Mouse (Mus musculus) heart, postnatal 0 days (tissue): Measurements from ENCODE around the gene Lmx1a. TPM values are rescaled to one million over a fixed set of nuclear protein-coding genes. Genes with fewer than 3 reads are reported as not detected.
A peak's percentile ranks its signal among the peaks of the same experiment; 100 is the strongest.

ENCODE experiments used
- ATAC-seq: fragments of 200-750 bp; cut with Nextera tagmentation; 2 replicates; pipeline ENCODE4 v1.8.0; 2017; ENCODE audit warnings: low read depth, moderate number of reproducible peaks, moderate library complexity; ENCODE audit not compliant: insufficient read depth
- DNase-seq: peaks from one replicate; pipeline ENCODE4 v3.0.0-alpha.2; 2016; ENCODE audit warnings: low spot score
- H3K27ac ChIP-seq: fragments of 300-500 bp; sonication (generic); 2 replicates; pipeline ENCODE4 v1.5.1; 2014; ENCODE audit warnings: low read depth, mild to moderate bottlenecking
- H3K27me3 ChIP-seq: fragments of 300-500 bp; sonication (generic); 2 replicates; pipeline ENCODE4 v1.6.1; 2014; ENCODE audit warnings: low read length, mixed read lengths; ENCODE audit not compliant: control insufficient read depth, insufficient read depth
- H3K36me3 ChIP-seq: fragments of 300-500 bp; sonication (generic); replicated peaks from 2 replicates; pipeline ENCODE4 v1.6.1; 2014; ENCODE audit warnings: low read length, mixed read lengths; ENCODE audit not compliant: control insufficient read depth, insufficient read depth
- H3K4me1 ChIP-seq: fragments of 300-500 bp; sonication (generic); 2 replicates; pipeline ENCODE4 v1.6.1; 2014; ENCODE audit warnings: antibody characterized with exemption; ENCODE audit not compliant: control insufficient read depth, insufficient read depth
- H3K4me2 ChIP-seq: fragments of 300-500 bp; sonication (generic); 2 replicates; pipeline ENCODE4 v1.6.1; 2014; ENCODE audit warnings: low read depth, mild to moderate bottlenecking, low read length, moderate library complexity
- H3K4me3 ChIP-seq: fragments of 300-500 bp; sonication (generic); 2 replicates; pipeline ENCODE4 v1.5.1; 2014; ENCODE audit warnings: low read depth, low read length
- H3K9ac ChIP-seq: fragments of 300-500 bp; sonication (generic); replicated peaks from 2 replicates; pipeline ENCODE4 v1.6.1; 2014; ENCODE audit warnings: low read depth, low read length, mixed read lengths
- H3K9me3 ChIP-seq: fragments of 300-500 bp; sonication (generic); replicated peaks from 2 replicates; pipeline ENCODE4 v1.6.1; 2016; ENCODE audit warnings: low read length; ENCODE audit not compliant: control insufficient read depth
- CTCF ChIP-seq: IDR thresholded peaks from 2 replicates; pipeline ENCODE4 v1.5.1; 2016; ENCODE audit warnings: antibody characterized with exemption, control low read depth, low read depth
- EP300 ChIP-seq: IDR thresholded peaks from 2 replicates; pipeline ENCODE4 v1.6.1; 2016; ENCODE audit warnings: antibody characterized with exemption, low read depth
- WGBS: fragments of 180-500 bp; shearing (Covaris S2); extraction: QIAGEN DNeasy Blood & Tissue Kit; methylation state at CpG from one replicate; pipeline ENCODE4 v1.1.7; 2014; 5-methylcytosine and 5-hydroxymethylcytosine counted together
- polyA plus RNA-seq: library from polyadenylated mRNA; unstranded; fragments of >200 nt; fragmentation: Nextera tagmentation; extraction: Ambion mirVana; gene quantifications from 2 replicates; pipeline ENCODE4 v1.2.1, GENCODE M21; 2015
- total RNA-seq: library from RNA; depleted of rRNA; stranded (reverse); fragments of >200 nt; gene quantifications from 2 replicates; pipeline ENCODE4 v1.2.3, GENCODE M21; 2014; ENCODE audit warnings: low replicate concordance

Lmx1a gene
- total and polyA plus RNA-seq, 2 experiments from 2014 or later, result 0.04 TPM; not detected in 1

DNA sequence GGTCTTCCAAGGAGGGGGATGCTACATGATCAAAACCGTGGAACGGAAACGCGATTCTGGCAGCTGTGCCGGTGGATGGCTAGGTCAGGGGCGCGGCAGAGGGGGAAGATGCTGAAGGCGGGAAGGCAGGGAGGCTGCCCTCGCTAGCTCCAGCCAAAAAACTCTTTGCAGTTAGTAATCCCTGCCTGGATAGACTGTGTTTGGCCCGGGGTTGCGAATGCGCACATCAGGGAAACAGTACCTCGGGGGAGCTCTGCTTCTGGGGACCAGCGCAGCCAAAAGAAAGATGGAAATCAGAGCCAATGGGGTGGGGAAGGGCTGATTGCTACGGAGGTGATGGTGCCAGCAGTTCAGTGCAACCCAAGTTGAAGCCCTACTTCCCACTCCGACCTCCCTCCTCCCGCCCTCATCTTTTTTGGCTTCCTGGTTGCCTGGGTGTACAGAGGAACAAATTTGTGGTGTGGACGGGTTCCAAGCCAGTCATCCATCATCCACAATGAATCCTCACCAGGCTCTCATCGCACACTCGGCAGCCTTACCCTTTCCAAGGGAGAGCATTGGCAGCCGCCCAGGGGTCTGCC is 28.4 kb upstream of the Lmx1a start:
- H3K9ac ChIP-seq, result no peak overlapping the region; the same call in 1 of the 2 replicates
- peak overlapping the region; percentile 27 for H3K4me3 ChIP-seq
- TF ChIP-seq EP300 (no peak), CTCF (no peak)
- peak overlapping the region; percentile 58 for H3K4me2 ChIP-seq
- ATAC-seq, result peak; percentile 24; the same call in 1 of the 2 replicates
- H3K27me3 ChIP-seq, result peaks cover 42% of the 10 kb centered on the region
- no peaks in the 10 kb centered on the region for H3K36me3 ChIP-seq
- no peak overlapping the region for H3K27ac ChIP-seq
- H3K9me3 ChIP-seq, result no peaks in the 10 kb centered on the region
- WGBS, result 2% methylated on average over 21 of the region's 21 CpGs
- H3K4me1 ChIP-seq, result no peaks in the 10 kb centered on the region
- DNase-seq, result no peak

DNA sequence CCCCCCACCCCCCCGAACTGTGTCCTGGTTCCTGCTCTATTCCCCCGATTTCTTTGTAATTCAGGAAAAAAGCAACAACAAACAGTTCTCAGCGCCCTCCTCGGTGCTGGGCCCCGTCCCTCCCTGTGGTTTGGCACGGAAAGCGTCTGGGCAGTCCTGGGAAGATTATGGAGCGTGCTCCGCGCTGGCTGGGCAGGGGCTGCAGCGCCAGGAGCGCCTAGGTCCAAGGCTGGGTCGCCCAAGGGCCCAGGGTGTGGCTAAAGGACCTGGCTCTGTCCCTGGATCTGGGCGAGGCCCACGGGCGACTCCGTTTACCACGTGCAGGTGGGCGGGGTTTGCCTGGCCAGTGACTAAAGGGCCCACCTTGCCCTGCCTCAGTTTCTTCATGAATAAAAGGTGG is 27.9 kb upstream of the Lmx1a start:
- WGBS, result 3% methylated on average over 19 of the region's 19 CpGs

GRCm38 (mm10) chr1:167663136-167663535 is 25.9 kb upstream of the Lmx1a start:
- 65% methylated on average over 5 of the region's 5 CpGs for WGBS
- H3K27ac ChIP-seq, result no peak overlapping the region
- H3K36me3 ChIP-seq, result no peaks in the 10 kb centered on the region
- no peak overlapping the region for H3K4me2 ChIP-seq
- no peak for TF ChIP-seq CTCF
- no peak overlapping the region for H3K9ac ChIP-seq
- H3K27me3 ChIP-seq, result peaks cover 33% of the 10 kb centered on the region
- H3K4me3 ChIP-seq, result no peak overlapping the region
- DNase-seq (no peak), ATAC-seq (no peak)
- H3K4me1 ChIP-seq, result 0 out of 2 replicates have a peak, but pooled peaks cover 4% of the 10 kb centered on the region
- no peaks in the 10 kb centered on the region for H3K9me3 ChIP-seq

More for the DNA sequence above, 27.9 kb upstream of the Lmx1a start:
- Histone ChIP-seq H3K36me3 (no peaks in the 10 kb centered on the region), H3K9ac (no peak overlapping the region; the same call in 1 of the 2 replicates), H3K4me2 (peak overlapping the region; percentile 58), H3K27me3 (peaks cover 42% of the 10 kb centered on the region), H3K9me3 (no peaks in the 10 kb centered on the region), H3K4me3 (peak overlapping the region; percentile 27; the same call in 1 of the 2 replicates), H3K4me1 (no peaks in the 10 kb centered on the region), H3K27ac (no peak overlapping the region)
- DNase-seq (no peak), ATAC-seq (peak; percentile 64)
- TF ChIP-seq CTCF (no peak), EP300 (no peak)

GRCm38 (mm10) chr1:167669796-167670195 is 19.2 kb upstream of the Lmx1a start:
- no peaks in the 10 kb centered on the region for H3K9me3 ChIP-seq
- H3K4me1 ChIP-seq, result 0 out of 2 replicates have a peak, but pooled peaks cover 4% of the 10 kb centered on the region
- no peak overlapping the region for H3K9ac ChIP-seq
- no peak overlapping the region for H3K4me2 ChIP-seq
- H3K27ac ChIP-seq, result no peak overlapping the region
- no peak for DNase-seq
- peaks cover 17% of the 10 kb centered on the region for H3K27me3 ChIP-seq
- TF ChIP-seq CTCF (peak; percentile 67), EP300 (no peak)
- WGBS, result 31% methylated on average over 6 of the region's 6 CpGs
- no peak for ATAC-seq
- H3K36me3 ChIP-seq, result no peaks in the 10 kb centered on the region
- no peak overlapping the region for H3K4me3 ChIP-seq

DNA sequence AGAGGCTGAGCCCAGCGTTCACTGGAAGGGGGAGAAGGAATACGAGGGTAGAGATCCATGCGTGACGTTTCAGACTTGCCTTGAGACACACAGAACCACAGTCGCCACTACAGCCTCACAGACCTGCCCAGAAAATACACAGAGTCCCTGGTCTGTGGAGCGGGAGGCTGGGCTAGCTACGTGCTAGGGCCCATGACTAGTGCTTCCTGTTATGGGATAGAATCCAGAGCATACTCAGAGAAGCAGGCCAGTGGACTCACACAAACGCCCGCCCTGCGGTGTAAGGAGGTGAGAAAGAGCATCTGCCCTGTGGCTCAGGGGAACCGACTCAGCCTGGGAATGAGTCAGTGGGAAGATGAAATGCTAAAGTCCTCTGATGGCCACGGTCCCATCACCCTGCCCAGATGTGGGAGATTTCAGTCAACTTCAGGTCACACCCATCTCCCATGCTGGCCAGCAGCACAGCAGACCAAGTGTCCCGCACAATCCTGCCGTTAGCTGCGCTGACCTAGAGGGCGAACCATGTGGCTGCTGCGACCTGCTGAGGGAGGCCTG is 16.5 kb upstream of the Lmx1a start:
- H3K27ac ChIP-seq, result no peak overlapping the region
- H3K36me3 ChIP-seq, result no peaks in the 10 kb centered on the region
- 15% methylated on average over 17 of the region's 17 CpGs for WGBS
- ATAC-seq, result no peak
- no peak overlapping the region for H3K9ac ChIP-seq
- H3K4me3 ChIP-seq, result no peak overlapping the region
- no peaks in the 10 kb centered on the region for H3K9me3 ChIP-seq
- H3K4me1 ChIP-seq, result 0 out of 2 replicates have a peak, but pooled peaks cover 3% of the 10 kb centered on the region
- peaks cover 17% of the 10 kb centered on the region for H3K27me3 ChIP-seq
- DNase-seq, result no peak
- TF ChIP-seq EP300, result no peak
- no peak for TF ChIP-seq CTCF
- no peak overlapping the region for H3K4me2 ChIP-seq

GRCm38 (mm10) chr1:167679061-167679460 is 10.0 kb upstream of the Lmx1a start:
- TF ChIP-seq CTCF (no peak), EP300 (no peak)
- ATAC-seq (no peak), DNase-seq (no peak)
- H3K9ac ChIP-seq, result no peak overlapping the region
- no peak overlapping the region for H3K4me2 ChIP-seq
- no peaks in the 10 kb centered on the region for H3K36me3 ChIP-seq
- peaks cover 12% of the 10 kb centered on the region for H3K9me3 ChIP-seq
- H3K27ac ChIP-seq, result no peak overlapping the region
- 87% methylated on average over 6 of the region's 6 CpGs for WGBS
- no peaks in the 10 kb centered on the region for H3K27me3 ChIP-seq
- no peaks in the 10 kb centered on the region for H3K4me1 ChIP-seq
- no peak overlapping the region for H3K4me3 ChIP-seq
